Mouse (Mus musculus) myocyte (in vitro differentiated cells): ENCODE measurements around the gene Acsbg2.

Source experiments
- CEBPB ChIP-seq: IDR thresholded peaks from 2 replicates; pipeline ENCODE4 v1.6.1; 2011; ENCODE audit warnings: mild to moderate bottlenecking, moderate library complexity; ENCODE audit not compliant: poor library complexity, insufficient read depth, severe bottlenecking
- E2F4 ChIP-seq: IDR thresholded peaks from one replicate; pipeline ENCODE4 v1.6.1; 2011; ENCODE audit warnings: mild to moderate bottlenecking, control low read depth, moderate library complexity; ENCODE audit not compliant: insufficient read depth
- MAX ChIP-seq: IDR thresholded peaks from one replicate; pipeline ENCODE4 v1.6.1; 2011; ENCODE audit warnings: low read depth, mild to moderate bottlenecking, control low read depth
- MYOD1 ChIP-seq, 3 experiments: IDR thresholded peaks; one replicate each; pipeline ENCODE4 v1.6.1; 2011; ENCODE audit warnings: control low read depth in 2 of 3, low read depth in 2 of 3, mild to moderate bottlenecking in 2 of 3, moderate library complexity in 1 of 3; ENCODE audit not compliant: insufficient read length in 2 of 3, control insufficient read depth in 1 of 3
- POLR2A ChIP-seq: IDR thresholded peaks from one replicate; pipeline ENCODE4 v1.6.1; 2011; ENCODE audit warnings: low read depth, mild to moderate bottlenecking, control low read depth, moderate library complexity; ENCODE audit not compliant: insufficient read length
- POLR2AphosphoS2 ChIP-seq: IDR thresholded peaks from one replicate; pipeline ENCODE4 v1.6.1; 2011; ENCODE audit warnings: low read depth, control low read depth; ENCODE audit not compliant: insufficient read length
- REST ChIP-seq: IDR thresholded peaks from one replicate; pipeline ENCODE4 v1.6.1; 2011; ENCODE audit warnings: mild to moderate bottlenecking, control low read depth, moderate library complexity; ENCODE audit not compliant: insufficient read depth, insufficient read length
- TCF12 ChIP-seq: IDR thresholded peaks from one replicate; pipeline ENCODE4 v1.6.1; 2011; ENCODE audit warnings: mild to moderate bottlenecking, control low read depth; ENCODE audit not compliant: poor library complexity, insufficient read depth, severe bottlenecking
- USF1 ChIP-seq: IDR thresholded peaks from one replicate; pipeline ENCODE4 v1.6.1; 2011; ENCODE audit warnings: low read depth, mild to moderate bottlenecking, control low read depth, moderate library complexity

DNA sequence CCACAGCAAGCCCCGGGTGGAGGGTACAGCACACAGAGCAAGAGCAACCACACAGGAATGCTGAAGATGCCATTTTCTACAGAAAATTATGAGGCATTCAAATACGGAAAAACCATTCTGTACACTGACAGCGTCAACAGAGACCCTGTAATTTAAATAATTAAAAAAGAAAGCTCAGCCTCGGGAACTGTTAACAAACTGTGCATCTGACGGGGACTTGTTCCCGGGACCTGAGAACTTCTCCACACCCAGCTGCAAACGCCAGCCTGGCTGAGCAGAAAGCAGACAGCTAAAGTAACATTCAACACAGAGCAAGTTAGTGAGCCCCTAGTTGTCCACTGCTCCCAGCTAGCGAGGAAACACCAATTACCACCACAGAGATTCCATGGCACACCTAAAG is 72.2 kb downstream of the Acsbg2 start:
- TF ChIP-seq REST = no peak
- no peak for TF ChIP-seq POLR2A
- no peak for TF ChIP-seq MAX
- no peak for TF ChIP-seq POLR2AphosphoS2
- no peak for TF ChIP-seq E2F4
- no peak for TF ChIP-seq USF1
- TF ChIP-seq TCF12 = no peak
- no peak for TF ChIP-seq CEBPB
- TF ChIP-seq MYOD1 (IDR thresholded peaks at IDR 0.05; ENCODE audit: control insufficient read depth in 1 of 3, insufficient read length in 2 of 3, low read depth in 2 of 3) = no peak
